Mouse (Mus musculus): ENCODE measurements at regions not wholly inside any gene's neighbourhood (a gene's known extent, or its start where the extent isn't known, plus 50 kb on each side); places are given as distances from the start of the nearest gene placed in this dataset.
A peak's percentile ranks its signal among the peaks of the same experiment; 100 is the strongest.

- ATAC-seq (ENCODE audit: low read depth), result no peak
- 46% methylated on average over 7 of the region's 7 CpGs for WGBS
Measured at GRCm38 (mm10) chr19:54948359-54949127, 178.5 kb downstream of the Gpam start.

GRCm38 (mm10) chr19:54947583-54947982 lies 179.5 kb downstream of the Gpam start:
- Histone ChIP-seq H3K4me2 (ENCODE audit: low read depth, low read length) (no peak overlapping the region), H3K9me3 (ENCODE audit: control insufficient read depth, low read length) (no peaks in the 10 kb centered on the region), H3K27ac (ENCODE audit: low read depth, low read length) (no peak overlapping the region), H3K4me3 (ENCODE audit: low read depth, low read length) (no peak overlapping the region), H3K4me1 (ENCODE audit: control insufficient read depth, insufficient read depth, low read length) (no peaks in the 10 kb centered on the region; the same call in 1 of the 2 replicates), H3K27me3 (ENCODE audit: control insufficient read depth, insufficient read depth, low read length) (no peaks in the 10 kb centered on the region), H3K36me3 (ENCODE audit: control insufficient read depth, insufficient read depth, low read length) (no peaks in the 10 kb centered on the region), H3K9ac (replicated peaks; ENCODE audit: low read depth, low read length) (no peak overlapping the region)
- WGBS, result 91% methylated on average over 3 of the region's 3 CpGs
- ATAC-seq (ENCODE audit: low read depth), result no peak

More at GRCm38 (mm10) chr19:54948359-54949127, 178.5 kb downstream of the Gpam start:
- H3K27me3 ChIP-seq (ENCODE audit: control insufficient read depth, insufficient read depth, low read length), result no peaks in the 10 kb centered on the region
- peak overlapping the region; percentile 22; the same call in 1 of the 2 replicates for H3K27ac ChIP-seq (ENCODE audit: low read depth, low read length)
- H3K4me2 ChIP-seq (ENCODE audit: low read depth, low read length), result no peak overlapping the region
- no peaks in the 10 kb centered on the region for H3K36me3 ChIP-seq (ENCODE audit: control insufficient read depth, insufficient read depth, low read length)
- no peak overlapping the region for H3K4me3 ChIP-seq (ENCODE audit: low read depth, low read length)
- H3K4me1 ChIP-seq (ENCODE audit: control insufficient read depth, insufficient read depth, low read length), result no peaks in the 10 kb centered on the region; the same call in 1 of the 2 replicates
- no peaks in the 10 kb centered on the region for H3K9me3 ChIP-seq (ENCODE audit: control insufficient read depth, low read length)
- H3K9ac ChIP-seq (replicated peaks; ENCODE audit: low read depth, low read length), result no peak overlapping the region

GRCm38 (mm10) chr19:54932579-54932978 lies 194.5 kb downstream of the Gpam start:
- 70% methylated on average over 5 of the region's 5 CpGs for WGBS
- no peaks in the 10 kb centered on the region for H3K4me1 ChIP-seq (ENCODE audit: control insufficient read depth, insufficient read depth, low read length)
- H3K9ac ChIP-seq (replicated peaks; ENCODE audit: low read depth, low read length), result no peak overlapping the region
- H3K27me3 ChIP-seq (ENCODE audit: control insufficient read depth, insufficient read depth, low read length), result no peaks in the 10 kb centered on the region
- no peaks in the 10 kb centered on the region for H3K9me3 ChIP-seq (ENCODE audit: control insufficient read depth, low read length)
- no peak overlapping the region for H3K27ac ChIP-seq (ENCODE audit: low read depth, low read length)
- ATAC-seq (ENCODE audit: low read depth), result no peak
- no peak overlapping the region for H3K4me2 ChIP-seq (ENCODE audit: low read depth, low read length)
- no peaks in the 10 kb centered on the region for H3K36me3 ChIP-seq (ENCODE audit: control insufficient read depth, insufficient read depth, low read length)
- no peak overlapping the region for H3K4me3 ChIP-seq (ENCODE audit: low read depth, low read length)

- Histone ChIP-seq H3K9me3 (ENCODE audit: control insufficient read depth, low read length) (no peaks in the 10 kb centered on the region), H3K36me3 (ENCODE audit: control insufficient read depth, insufficient read depth, low read length) (no peaks in the 10 kb centered on the region), H3K4me1 (ENCODE audit: control insufficient read depth, insufficient read depth, low read length) (no peaks in the 10 kb centered on the region), H3K27ac (ENCODE audit: low read depth, low read length) (no peak overlapping the region), H3K4me3 (ENCODE audit: low read depth, low read length) (no peak overlapping the region), H3K9ac (replicated peaks; ENCODE audit: low read depth, low read length) (no peak overlapping the region), H3K27me3 (ENCODE audit: control insufficient read depth, insufficient read depth, low read length) (no peaks in the 10 kb centered on the region), H3K4me2 (ENCODE audit: low read depth, low read length) (no peak overlapping the region)
- ATAC-seq (ENCODE audit: low read depth), result no peak
- 80% methylated on average over 4 of the region's 4 CpGs for WGBS
Measured at GRCm38 (mm10) chr19:54925888-54926287, 201.2 kb downstream of the Gpam start.

GRCm38 (mm10) chr19:54919597-54919996 lies 207.4 kb downstream of the Gpam start:
- ATAC-seq (ENCODE audit: low read depth), result no peak
- Histone ChIP-seq H3K9me3 (ENCODE audit: control insufficient read depth, low read length) (no peaks in the 10 kb centered on the region), H3K4me3 (ENCODE audit: low read depth, low read length) (no peak overlapping the region), H3K4me1 (ENCODE audit: control insufficient read depth, insufficient read depth, low read length) (no peaks in the 10 kb centered on the region), H3K27ac (ENCODE audit: low read depth, low read length) (no peak overlapping the region), H3K4me2 (ENCODE audit: low read depth, low read length) (no peak overlapping the region), H3K27me3 (ENCODE audit: control insufficient read depth, insufficient read depth, low read length) (no peaks in the 10 kb centered on the region), H3K9ac (replicated peaks; ENCODE audit: low read depth, low read length) (no peak overlapping the region), H3K36me3 (ENCODE audit: control insufficient read depth, insufficient read depth, low read length) (no peaks in the 10 kb centered on the region)
- 87% methylated on average over 6 of the region's 6 CpGs for WGBS

- ATAC-seq (ENCODE audit: low read depth), result no peak
- no peaks in the 10 kb centered on the region for H3K4me1 ChIP-seq (ENCODE audit: control insufficient read depth, insufficient read depth, low read length)
- no peak overlapping the region for H3K4me2 ChIP-seq (ENCODE audit: low read depth, low read length)
- H3K9me3 ChIP-seq (ENCODE audit: control insufficient read depth, low read length), result no peaks in the 10 kb centered on the region
- H3K27me3 ChIP-seq (ENCODE audit: control insufficient read depth, insufficient read depth, low read length), result no peaks in the 10 kb centered on the region
- no peak overlapping the region for H3K27ac ChIP-seq (ENCODE audit: low read depth, low read length)
- no peaks in the 10 kb centered on the region for H3K36me3 ChIP-seq (ENCODE audit: control insufficient read depth, insufficient read depth, low read length)
- 84% methylated on average over 5 of the region's 5 CpGs for WGBS
- no peak overlapping the region for H3K9ac ChIP-seq (replicated peaks; ENCODE audit: low read depth, low read length)
- H3K4me3 ChIP-seq (ENCODE audit: low read depth, low read length), result no peak overlapping the region
Measured at GRCm38 (mm10) chr19:54893622-54894021, 233.4 kb downstream of the Gpam start.

- no peaks in the 10 kb centered on the region for H3K4me1 ChIP-seq (ENCODE audit: control insufficient read depth, insufficient read depth, low read length)
- no peaks in the 10 kb centered on the region for H3K36me3 ChIP-seq (ENCODE audit: control insufficient read depth, insufficient read depth, low read length)
- no peak overlapping the region for H3K4me2 ChIP-seq (ENCODE audit: low read depth, low read length)
- H3K4me3 ChIP-seq (ENCODE audit: low read depth, low read length), result no peak overlapping the region
- no peaks in the 10 kb centered on the region for H3K9me3 ChIP-seq (ENCODE audit: control insufficient read depth, low read length)
- no peak for ATAC-seq (ENCODE audit: low read depth)
- no peaks in the 10 kb centered on the region for H3K27me3 ChIP-seq (ENCODE audit: control insufficient read depth, insufficient read depth, low read length)
- 73% methylated on average over 4 of the region's 4 CpGs for WGBS
- no peak overlapping the region for H3K9ac ChIP-seq (replicated peaks; ENCODE audit: low read depth, low read length)
- no peak overlapping the region for H3K27ac ChIP-seq (ENCODE audit: low read depth, low read length)
Measured at GRCm38 (mm10) chr19:54867078-54867477, 260.0 kb downstream of the Gpam start.

- no peak overlapping the region for H3K27ac ChIP-seq (ENCODE audit: low read depth, low read length)
- no peaks in the 10 kb centered on the region for H3K27me3 ChIP-seq (ENCODE audit: control insufficient read depth, insufficient read depth, low read length)
- 50% methylated on average over 2 of the region's 2 CpGs for WGBS
- no peaks in the 10 kb centered on the region for H3K36me3 ChIP-seq (ENCODE audit: control insufficient read depth, insufficient read depth, low read length)
- peak; percentile 41; the same call in 1 of the 2 replicates for ATAC-seq (ENCODE audit: low read depth)
- no peak overlapping the region for H3K4me3 ChIP-seq (ENCODE audit: low read depth, low read length)
- H3K9ac ChIP-seq (replicated peaks; ENCODE audit: low read depth, low read length), result no peak overlapping the region
- no peaks in the 10 kb centered on the region for H3K4me1 ChIP-seq (ENCODE audit: control insufficient read depth, insufficient read depth, low read length)
- no peak overlapping the region for H3K4me2 ChIP-seq (ENCODE audit: low read depth, low read length)
- no peaks in the 10 kb centered on the region for H3K9me3 ChIP-seq (ENCODE audit: control insufficient read depth, low read length)
Measured at GRCm38 (mm10) chr19:54855190-54855589, 271.8 kb downstream of the Gpam start.

GRCm38 (mm10) chr19:54838231-54838630 lies 288.8 kb downstream of the Gpam start:
- H3K36me3 ChIP-seq (ENCODE audit: control insufficient read depth, insufficient read depth, low read length), result no peaks in the 10 kb centered on the region
- 91% methylated on average over 3 of the region's 3 CpGs for WGBS
- H3K4me1 ChIP-seq (ENCODE audit: control insufficient read depth, insufficient read depth, low read length), result no peaks in the 10 kb centered on the region
- H3K4me2 ChIP-seq (ENCODE audit: low read depth, low read length), result no peak overlapping the region
- no peak overlapping the region for H3K9ac ChIP-seq (replicated peaks; ENCODE audit: low read depth, low read length)
- no peak for ATAC-seq (ENCODE audit: low read depth)
- H3K4me3 ChIP-seq (ENCODE audit: low read depth, low read length), result no peak overlapping the region
- no peaks in the 10 kb centered on the region for H3K27me3 ChIP-seq (ENCODE audit: control insufficient read depth, insufficient read depth, low read length)
- no peaks in the 10 kb centered on the region for H3K9me3 ChIP-seq (ENCODE audit: control insufficient read depth, low read length)
- H3K27ac ChIP-seq (ENCODE audit: low read depth, low read length), result no peak overlapping the region

Data from neural tube, embryonic 14.5 days (tissue).